In genomic region chr12:111680661-111681060, GRCm38 (mm10) we compare ENCODE assay signal across 13 mouse cellular contexts. TPM values are rescaled to one million over a fixed set of nuclear protein-coding genes. Genes with fewer than 3 reads are reported as not detected.
DNase-seq lines count a peak whose midpoint lies in the region; TF ChIP-seq lines count a peak whose summit lies in the region.
"Had no signal": no experiment of that assay in that cellular context is flagged by ENCODE, and none has a peak within 500 bp of the region (broad histone marks: within the 10 kb centered on the region; RNA-seq: fewer than 3 reads in every experiment).

No protein-coding gene starts in this region.

- peak overlapping the region; percentile 85 for H3K27ac ChIP-seq in layer of hippocampus, adult 2 months
- H3K27ac ChIP-seq in small intestine, adult 2 months (ENCODE audit: insufficient read depth, low read depth, low read length): peak overlapping the region; percentile 56; the same call in 1 of the 2 replicates

- DNase-seq in layer of hippocampus, adult 2 months (ENCODE audit: low spot score in 2 of 2): no peak
- no peak for DNase-seq in layer of hippocampus, adult 9-11 months
- no peak for DNase-seq in retina, postnatal 1 day
- no peak for DNase-seq in thymus, adult 18-20 months
- DNase-seq: cerebellum, adult 18-20 months; heart, postnatal 4 days; kidney, adult 8-10 months; kidney, postnatal 36 days had no signal

- H3K4me1 ChIP-seq in E14TG2a.4 (replicated peaks; ENCODE audit: low read depth, low read length): peaks cover 87% of the 10 kb centered on the region
- H3K4me1 ChIP-seq in small intestine, adult 2 months (ENCODE audit: control insufficient read depth, insufficient read depth, insufficient read length, low read length): peaks cover 26% of the 10 kb centered on the region

- H3K79me3 ChIP-seq in C2C12 (ENCODE audit: low read depth): peaks cover 16% of the 10 kb centered on the region

- H3K27me3 ChIP-seq in C2C12 (ENCODE audit: control insufficient read depth, insufficient read depth, insufficient read length): no peaks in the 10 kb centered on the region
- no peaks in the 10 kb centered on the region for H3K27me3 ChIP-seq in E14TG2a.4 (ENCODE audit: insufficient read depth, low read length)
- H3K27me3 ChIP-seq in small intestine, adult 2 months (ENCODE audit: control insufficient read depth, insufficient read depth, low read length): no peaks in the 10 kb centered on the region
- H3K27me3 ChIP-seq: heart, embryonic 12.5 days had no signal

- peaks cover 19% of the 10 kb centered on the region for H3K79me2 ChIP-seq in C2C12 (ENCODE audit: control insufficient read depth, insufficient read depth)

- no peaks in the 10 kb centered on the region for H3K9me3 ChIP-seq in E14TG2a.4 (ENCODE audit: low read length)
- H3K9me3 ChIP-seq: heart, embryonic 12.5 days; megakaryocyte, embryonic 14.5 days had no signal

- TF ChIP-seq CTCF in layer of hippocampus, adult 2 months (conservative IDR thresholded peaks at IDR 0.05): no peak
- TF ChIP-seq CTCF in C2C12 (IDR thresholded peaks at IDR 0.05; ENCODE audit: control insufficient read depth, insufficient read depth, insufficient read length) (no peak), E14TG2a.4 (conservative IDR thresholded peaks at IDR 0.05; ENCODE audit: low read length) (no peak)
- TF ChIP-seq CTCF in small intestine, adult 2 months (IDR thresholded peaks at IDR 0.05; ENCODE audit: extremely low read depth, insufficient read length, insufficient replicate concordance, low read depth, low read length): no peak

- H3ac ChIP-seq in C2C12 (ENCODE audit: control insufficient read depth, insufficient read length, low read depth): peak overlapping the region; percentile 12

- 91% methylated on average over 13 of the region's 13 CpGs for WGBS in small intestine, adult 2 months

- H3K36me3 ChIP-seq in C2C12 (ENCODE audit: control insufficient read depth, insufficient read depth): peaks cover 35% of the 10 kb centered on the region
- peaks cover 58% of the 10 kb centered on the region for H3K36me3 ChIP-seq in E14TG2a.4 (ENCODE audit: insufficient read depth, low read length)
- H3K36me3 ChIP-seq in small intestine, adult 2 months (ENCODE audit: control insufficient read depth, insufficient read depth, low read length): peaks cover 11% of the 10 kb centered on the region

- H3K4me3 ChIP-seq in layer of hippocampus, adult 2 months: no peak overlapping the region
- no peak overlapping the region for H3K4me3 ChIP-seq in C2C12 (ENCODE audit: insufficient read depth, poor library complexity, severe bottlenecking)
- peak overlapping the region; percentile 50 for H3K4me3 ChIP-seq in E14TG2a.4 (replicated peaks; ENCODE audit: low read length)
- no peak overlapping the region for H3K4me3 ChIP-seq in small intestine, adult 2 months (ENCODE audit: low read depth, low read length)
- H3K4me3 ChIP-seq: heart, embryonic 12.5 days; megakaryocyte, embryonic 14.5 days had no signal

- no peak for TF ChIP-seq POLR2A in small intestine, adult 2 months (IDR thresholded peaks at IDR 0.05; ENCODE audit: low read depth, low read length)

TF ChIP-seq in C2C12, 6 proteins besides CTCF, POLR2A, EP300 and RAD21:
- no peak for TF ChIP-seq MYOD1 (IDR thresholded peaks at IDR 0.05; ENCODE audit: control insufficient read depth, insufficient read length, low read depth)
- no peak for TF ChIP-seq MYOG (IDR thresholded peaks at IDR 0.05; ENCODE audit: control insufficient read depth, extremely low read depth, insufficient read length)
- no peak for TF ChIP-seq CEBPB (IDR thresholded peaks at IDR 0.05; ENCODE audit: low read depth)
- no peak for TF ChIP-seq USF1 (IDR thresholded peaks at IDR 0.05; ENCODE audit: low read depth)
- no peak for TF ChIP-seq FOSL1 (IDR thresholded peaks at IDR 0.05; ENCODE audit: insufficient read depth, low read length, poor library complexity, severe bottlenecking)

RNA-seq across cellular contexts. Expression of gene Trmt61a, which starts 2.8 kb away (rescaled TPM):
- total RNA-seq in layer of hippocampus, adult 2 months (2021): 10 to 100 TPM; 16.7 to 18.0 TPM
- 32.1 TPM for polyA plus RNA-seq in C2C12 (2012; fragmentation: generic; extraction: Trizol)
- polyA plus RNA-seq in small intestine, adult 2 months (2012; rRNA removed): 24.9 and 33.6 TPM in 2 replicates

RNA-seq across cellular contexts. Expression of gene Ckb, which starts 8.5 kb away (rescaled TPM):
- 1,000 to 10,000 TPM; 1,228 to 1,237 TPM for total RNA-seq in layer of hippocampus, adult 2 months (2021)
- 61.4 TPM for polyA plus RNA-seq in C2C12 (2012; fragmentation: generic; extraction: Trizol)
- 599 and 1,328 TPM in 2 replicates for polyA plus RNA-seq in small intestine, adult 2 months (2012; rRNA removed)

RNA-seq across cellular contexts. Expression of gene Bag5, which starts 32.4 kb away (rescaled TPM):
- 10 to 100 TPM; 50.6 to 50.9 TPM for total RNA-seq in layer of hippocampus, adult 2 months (2021)
- polyA plus RNA-seq in C2C12 (2012; fragmentation: generic; extraction: Trizol): 20.6 TPM
- 3.4 and 5.5 TPM in 2 replicates for polyA plus RNA-seq in small intestine, adult 2 months (2012; rRNA removed)

RNA-seq across cellular contexts. Expression of gene Apopt1, which starts 32.4 kb away (rescaled TPM):
- 10 to 100 TPM; 35.7 to 36.8 TPM for total RNA-seq in layer of hippocampus, adult 2 months (2021)
- 29.9 TPM for polyA plus RNA-seq in C2C12 (2012; fragmentation: generic; extraction: Trizol)
- polyA plus RNA-seq in small intestine, adult 2 months (2012; rRNA removed): 12.1 and 16.7 TPM in 2 replicates
